Mouse (Mus musculus) kidney, postnatal 0 days (tissue): Measurements from ENCODE around the gene Snrpd2. TPM values are rescaled to one million over a fixed set of nuclear protein-coding genes. Genes with fewer than 3 reads are reported as not detected.

ENCODE experiments used
- ATAC-seq: fragments of 200-750 bp; cut with Nextera tagmentation; replicated peaks from 2 replicates; pipeline ENCODE4 v1.8.0; 2017; ENCODE audit warnings: low read depth, moderate number of reproducible peaks, moderate TSS enrichment, moderate library complexity; ENCODE audit not compliant: low FRiP score
- DNase-seq: peaks from one replicate; pipeline ENCODE4 v3.0.0-alpha.2; 2016; ENCODE audit warnings: low spot score
- H3K27ac ChIP-seq: fragments of 300-500 bp; sonication (generic); 2 replicates; pipeline ENCODE4 v1.5.1; 2014; ENCODE audit warnings: mild to moderate bottlenecking
- H3K27me3 ChIP-seq: fragments of 300-500 bp; sonication (generic); 2 replicates; pipeline ENCODE4 v1.6.1; 2014; ENCODE audit warnings: low read length, mixed read lengths; ENCODE audit not compliant: insufficient read depth
- H3K36me3 ChIP-seq: fragments of 300-500 bp; sonication (generic); 2 replicates; pipeline ENCODE4 v1.6.1; 2014; ENCODE audit warnings: low read length, mixed read lengths; ENCODE audit not compliant: insufficient read depth
- H3K4me1 ChIP-seq: fragments of 300-500 bp; sonication (generic); replicated peaks from 2 replicates; pipeline ENCODE4 v1.6.1; 2014; ENCODE audit warnings: antibody characterized with exemption, low read length, mixed read lengths; ENCODE audit not compliant: insufficient read depth
- H3K4me2 ChIP-seq: fragments of 300-500 bp; sonication (generic); 2 replicates; pipeline ENCODE4 v1.6.1; 2014; ENCODE audit warnings: mild to moderate bottlenecking, low read length, moderate library complexity, mixed read lengths
- H3K4me3 ChIP-seq: fragments of 300-500 bp; sonication (generic); replicated peaks from 2 replicates; pipeline ENCODE4 v1.5.1; 2014; ENCODE audit warnings: low read depth, low read length
- H3K9ac ChIP-seq: fragments of 300-500 bp; sonication (generic); 2 replicates; pipeline ENCODE4 v1.6.1; 2014; ENCODE audit warnings: low read depth, low read length
- H3K9me3 ChIP-seq: fragments of 300-500 bp; sonication (generic); replicated peaks from 2 replicates; pipeline ENCODE4 v1.6.1; 2016; ENCODE audit warnings: low read length, inconsistent platforms, mixed read lengths
- CTCF ChIP-seq: IDR thresholded peaks from 2 replicates; pipeline ENCODE4 v1.5.1; 2016; ENCODE audit warnings: antibody characterized with exemption, low read depth, mild to moderate bottlenecking, moderate library complexity
- WGBS: fragments of 180-500 bp; shearing (Covaris S2); extraction: QIAGEN DNeasy Blood & Tissue Kit; methylation state at CpG from one replicate; pipeline ENCODE4 v1.1.7; 2014; 5-methylcytosine and 5-hydroxymethylcytosine counted together
- polyA plus RNA-seq: library from polyadenylated mRNA; unstranded; fragments of >200 nt; fragmentation: Nextera tagmentation; extraction: Ambion mirVana; gene quantifications from 2 replicates; pipeline ENCODE4 v1.2.1, GENCODE M21; 2015

Snrpd2 gene
- polyA plus RNA-seq, 1 experiment from 2014 or later, result 127 TPM

- Histone ChIP-seq H3K9ac (no peak overlapping the region), H3K27me3 (no peaks in the 10 kb centered on the region), H3K4me3 (no peak overlapping the region), H3K4me2 (no peak overlapping the region), H3K4me1 (peaks cover 14% of the 10 kb centered on the region), H3K27ac (peak overlapping the region; percentile 31; the same call in 1 of the 2 replicates), H3K9me3 (no peaks in the 10 kb centered on the region), H3K36me3 (no peaks in the 10 kb centered on the region)
- DNase-seq, result peak; percentile 61
- TF ChIP-seq CTCF, result no peak
- no peak for ATAC-seq
- 28% methylated on average over 8 of the region's 8 CpGs for WGBS
Measured at GRCm38 (mm10) chr7:19170142-19170541, 20.6 kb downstream of the Snrpd2 start.

GRCm38 (mm10) chr7:19171831-19172230, 22.3 kb downstream of the Snrpd2 start:
- Histone ChIP-seq H3K27me3 (peaks cover 15% of the 10 kb centered on the region), H3K4me3 (no peak overlapping the region), H3K9me3 (no peaks in the 10 kb centered on the region), H3K4me2 (no peak overlapping the region), H3K27ac (no peak overlapping the region), H3K4me1 (peaks cover 9% of the 10 kb centered on the region), H3K9ac (no peak overlapping the region), H3K36me3 (no peaks in the 10 kb centered on the region)
- TF ChIP-seq CTCF, result no peak
- 29% methylated on average over 8 of the region's 8 CpGs for WGBS
- ATAC-seq (no peak), DNase-seq (no peak)

- WGBS, result 2% methylated on average over 17 of the region's 17 CpGs
- no peak overlapping the region for H3K27ac ChIP-seq
Measured at GRCm38 (mm10) chr7:19172874-19173273, 23.4 kb downstream of the Snrpd2 start.

GRCm38 (mm10) chr7:19175708-19176515, 26.4 kb downstream of the Snrpd2 start, which contains the start of gene Eml2:
Eml2 (plus strand) TSS chr7:19176421.
- 0 out of 2 replicates have a peak within 1 kb of the TSS, but pooled peaks have one; percentile 28 for H3K9ac ChIP-seq
- H3K4me3 ChIP-seq, result peak within 1 kb of the TSS; percentile 18
- peak within 1 kb of the TSS; percentile 21 for H3K4me2 ChIP-seq
- H3K4me1 ChIP-seq, result peaks cover 15% of the 10 kb centered on the region
- ATAC-seq, result peak; percentile 9; the same call in 1 of the 2 replicates
- H3K27me3 ChIP-seq, result peaks cover 44% of the 10 kb centered on the region
- H3K36me3 ChIP-seq, result no peaks in the 10 kb centered on the region
- TF ChIP-seq CTCF, result no peak
- DNase-seq, result peak; percentile 70
- H3K27ac ChIP-seq, result no peak within 1 kb of the TSS
- 2% methylated on average over 30 of the region's 30 CpGs for WGBS
- H3K9me3 ChIP-seq, result no peaks in the 10 kb centered on the region

More at GRCm38 (mm10) chr7:19172874-19173273, 23.4 kb downstream of the Snrpd2 start:
- TF ChIP-seq CTCF, result peak; percentile 94
- no peak overlapping the region; the same call in 1 of the 2 replicates for H3K4me3 ChIP-seq
- no peaks in the 10 kb centered on the region for H3K9me3 ChIP-seq
- ATAC-seq, result peak; percentile 66
- H3K27me3 ChIP-seq, result peaks cover 25% of the 10 kb centered on the region
- peaks cover 9% of the 10 kb centered on the region for H3K4me1 ChIP-seq
- H3K4me2 ChIP-seq, result peak overlapping the region; percentile 42
- no peak overlapping the region for H3K9ac ChIP-seq
- peak; percentile 93 for DNase-seq
- H3K36me3 ChIP-seq, result no peaks in the 10 kb centered on the region

- Histone ChIP-seq H3K4me2 (peak overlapping the region; percentile 21; the same call in 1 of the 2 replicates), H3K4me3 (peak overlapping the region; percentile 18), H3K9me3 (no peaks in the 10 kb centered on the region), H3K27me3 (peaks cover 44% of the 10 kb centered on the region), H3K27ac (no peak overlapping the region), H3K4me1 (peaks cover 17% of the 10 kb centered on the region), H3K36me3 (no peaks in the 10 kb centered on the region), H3K9ac (0 out of 2 replicates have a peak overlapping the region, but pooled peaks have one; percentile 28)
- no peak for ATAC-seq
- 7% methylated on average over 21 of the region's 21 CpGs for WGBS
- no peak for DNase-seq
- no peak for TF ChIP-seq CTCF
Measured at GRCm38 (mm10) chr7:19176516-19176947, 27.0 kb downstream of the Snrpd2 start.

GRCm38 (mm10) chr7:19177216-19177615, 27.7 kb downstream of the Snrpd2 start:
- ATAC-seq (no peak), DNase-seq (no peak)
- H3K9me3 ChIP-seq, result no peaks in the 10 kb centered on the region
- no peak overlapping the region for H3K9ac ChIP-seq
- no peak overlapping the region for H3K4me3 ChIP-seq
- H3K4me2 ChIP-seq, result no peak overlapping the region
- peaks cover 44% of the 10 kb centered on the region for H3K27me3 ChIP-seq
- H3K4me1 ChIP-seq, result peaks cover 20% of the 10 kb centered on the region
- 76% methylated on average over 7 of the region's 7 CpGs for WGBS
- no peak for TF ChIP-seq CTCF
- H3K36me3 ChIP-seq, result no peaks in the 10 kb centered on the region
- H3K27ac ChIP-seq, result no peak overlapping the region
